Mouse (Mus musculus): ENCODE measurements at regions not wholly inside any gene's neighbourhood (a gene's known extent, or its start where the extent isn't known, plus 50 kb on each side); places are given as distances from the start of the nearest gene placed in this dataset.

DNA sequence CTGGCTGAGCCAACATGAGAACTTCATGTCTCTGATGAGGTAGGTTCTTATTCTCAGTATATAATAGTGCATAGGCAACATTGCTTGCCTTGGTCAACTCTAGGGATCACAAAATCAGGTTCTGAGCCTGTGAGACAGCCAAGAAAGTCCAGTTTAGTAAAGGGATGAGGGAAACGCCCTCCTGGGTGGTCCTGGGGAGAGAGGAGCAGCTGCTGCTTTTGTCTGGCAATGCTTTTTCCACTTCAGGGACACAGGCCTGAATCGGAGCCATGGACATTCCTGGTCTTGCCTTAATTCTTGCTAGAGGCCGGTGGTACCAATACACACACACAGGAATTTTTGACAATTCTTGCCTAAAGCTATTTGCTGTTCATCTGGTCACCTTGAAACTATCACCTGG lies 169.8 kb downstream of the Plpp3 start:
- DNase-seq (ENCODE audit: low read depth in 1 of 2, low spot score in 2 of 2): no peak

DNA sequence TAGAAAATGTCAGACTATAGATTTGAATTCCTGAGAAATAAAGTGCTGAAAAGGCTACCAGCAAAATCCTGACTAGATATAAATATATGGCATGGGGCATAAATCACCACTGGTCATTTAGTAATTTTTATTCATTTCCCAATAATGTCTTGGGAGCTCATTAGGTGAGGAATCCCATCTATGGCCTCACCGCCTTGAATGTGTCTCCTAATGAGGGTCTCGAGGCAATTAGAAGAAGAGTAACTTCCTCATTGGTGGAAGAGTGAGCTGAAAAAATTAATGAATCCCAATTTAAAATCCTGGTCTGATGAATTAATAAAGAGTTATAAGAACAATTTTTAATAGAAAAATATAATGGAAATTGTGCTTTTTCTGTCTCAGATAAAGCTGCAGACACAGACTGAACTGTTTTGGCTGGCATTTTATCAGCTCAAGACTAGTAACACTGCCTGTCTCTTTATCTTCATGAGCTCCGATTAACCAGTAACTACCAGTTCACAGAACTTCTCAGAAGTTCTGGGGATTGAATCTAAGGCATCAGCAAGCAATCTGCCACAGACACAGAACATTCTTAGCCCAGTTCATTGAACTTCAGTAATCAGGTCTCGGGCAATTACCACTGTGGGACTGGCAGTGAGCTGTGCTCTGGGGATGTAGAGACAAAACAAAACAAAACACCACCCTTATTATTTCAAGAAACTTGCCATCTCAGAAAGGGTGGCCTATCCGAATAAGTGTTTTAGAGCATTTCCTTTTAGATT lies 170.7 kb downstream of the Plpp3 start:
- DNase-seq (ENCODE audit: low read depth in 1 of 2, low spot score in 2 of 2): no peak

DNA sequence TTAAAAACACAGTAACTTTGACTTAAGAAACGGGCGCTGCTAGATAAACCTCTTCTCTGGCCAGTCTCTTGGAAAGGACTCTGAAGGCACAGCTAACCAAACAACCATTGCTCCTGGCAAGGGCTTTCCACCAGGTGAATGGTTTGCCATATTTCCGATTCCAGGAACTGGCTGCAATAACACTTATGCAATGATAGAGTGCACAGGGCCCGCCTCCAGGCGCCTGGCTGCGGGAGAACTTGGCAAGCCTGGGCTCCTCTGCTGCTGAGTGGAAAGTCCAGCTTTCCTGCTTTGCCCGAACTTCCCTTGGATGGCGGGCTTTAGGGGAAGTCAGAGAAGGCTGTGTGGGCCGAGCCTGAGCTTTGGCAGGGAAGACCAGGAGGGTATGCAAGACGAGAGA lies 171.6 kb downstream of the Plpp3 start:
- no peak for DNase-seq (ENCODE audit: low read depth in 1 of 2, low spot score in 2 of 2)

DNA sequence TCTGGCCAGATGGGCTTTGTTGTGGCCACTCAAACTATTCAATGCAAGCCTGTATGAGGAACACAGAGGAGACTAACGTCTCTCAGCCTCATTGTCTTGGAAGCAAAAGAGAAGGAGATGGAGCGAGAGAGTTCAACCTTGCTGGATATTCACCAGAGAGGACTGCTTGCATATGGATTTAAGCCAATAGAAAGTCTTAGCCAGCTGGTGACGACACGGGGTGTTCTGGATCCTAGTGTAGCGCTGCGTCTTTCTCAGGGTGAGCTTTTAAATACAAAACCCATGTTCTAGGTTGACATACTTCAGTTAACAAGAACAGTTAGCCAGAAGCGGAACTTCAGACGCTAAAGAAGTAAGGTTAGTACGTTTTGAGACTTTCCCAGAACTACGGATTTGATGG lies 174.9 kb downstream of the Plpp3 start:
- DNase-seq (ENCODE audit: low read depth in 1 of 2, low spot score in 2 of 2): no peak

DNA sequence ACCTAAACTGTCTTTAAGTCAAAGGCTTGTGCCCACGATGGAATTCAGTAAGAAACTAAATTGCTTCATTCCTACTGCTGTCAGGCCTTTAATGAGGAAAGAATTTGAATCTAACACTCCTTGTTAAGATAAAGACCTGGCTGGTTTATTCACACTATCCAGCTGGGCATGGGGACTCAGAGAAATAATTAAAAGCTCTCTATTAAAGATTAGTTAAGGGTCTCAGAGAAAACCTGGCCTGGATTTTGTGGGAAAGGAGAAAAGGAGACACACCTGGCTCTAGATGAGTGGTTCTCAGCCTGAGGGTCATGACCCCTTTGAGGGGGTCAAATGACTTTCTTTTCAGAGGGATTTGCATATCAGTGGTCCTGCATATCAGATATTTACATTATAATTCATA lies 178.7 kb downstream of the Plpp3 start:
- DNase-seq (ENCODE audit: low read depth in 1 of 2, low spot score in 2 of 2): no peak

DNA sequence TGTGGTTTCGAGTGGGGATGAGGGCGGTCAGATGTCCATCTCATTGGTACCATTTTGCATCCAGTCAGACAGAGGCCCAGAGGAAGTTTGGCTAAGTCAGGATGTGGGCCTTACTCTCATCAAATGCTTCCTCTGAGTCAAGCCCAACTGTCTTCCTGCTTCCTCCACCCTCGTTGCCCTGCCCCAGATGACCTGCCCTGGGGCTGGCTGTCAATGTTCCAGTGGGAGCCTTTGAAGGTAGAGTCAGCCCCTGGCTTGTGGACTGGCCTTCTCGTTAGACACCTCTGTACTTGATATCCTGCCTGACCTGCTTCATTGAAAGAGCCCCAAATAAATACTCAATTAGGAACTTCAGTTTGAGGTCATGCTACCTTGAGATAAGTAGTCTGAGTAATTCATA lies 179.4 kb downstream of the Plpp3 start:
- DNase-seq (ENCODE audit: low read depth in 1 of 2, low spot score in 2 of 2): no peak

DNA sequence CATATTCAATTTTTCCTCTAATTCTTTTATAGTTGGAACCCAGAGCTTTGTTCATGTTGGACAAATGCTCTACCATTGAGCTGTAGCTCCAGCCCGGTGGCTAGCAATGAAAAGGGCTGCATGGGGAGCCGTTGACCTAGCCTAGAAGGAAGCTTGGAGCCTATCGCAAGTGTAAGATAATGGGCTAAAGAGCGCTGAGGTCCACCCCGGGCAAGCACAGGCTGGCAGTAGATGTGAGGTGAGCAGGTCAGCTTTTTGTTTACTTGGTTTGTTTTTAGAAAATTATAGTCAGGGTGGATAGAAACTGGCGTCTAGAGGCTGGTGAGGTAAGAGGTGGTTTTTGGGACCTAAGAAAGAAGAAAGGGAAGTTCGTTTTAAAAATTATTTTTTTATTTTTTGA lies 181.0 kb downstream of the Plpp3 start:
- DNase-seq (ENCODE audit: low read depth in 1 of 2, low spot score in 2 of 2): no peak

DNA sequence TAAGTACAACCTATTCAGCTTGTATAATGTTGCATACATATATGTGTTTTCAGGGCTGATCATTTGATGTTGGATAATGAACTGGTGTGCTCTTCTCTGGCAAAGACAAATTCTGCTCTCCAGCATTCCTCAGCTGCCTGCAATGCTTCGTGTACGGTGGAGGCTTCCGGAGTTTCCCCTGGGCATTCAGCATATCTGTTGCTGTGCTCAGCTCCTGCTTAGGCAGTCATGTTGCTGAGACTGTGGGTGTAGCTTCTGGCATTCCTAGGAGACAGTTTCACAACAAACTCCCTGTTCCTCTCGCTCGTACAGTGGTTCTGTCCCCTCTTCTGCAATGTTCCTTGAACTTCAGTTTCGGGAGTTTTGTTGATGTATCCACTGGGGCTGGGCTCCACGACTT lies 181.7 kb downstream of the Plpp3 start:
- no peak for DNase-seq (ENCODE audit: low read depth in 1 of 2, low spot score in 2 of 2)

DNA sequence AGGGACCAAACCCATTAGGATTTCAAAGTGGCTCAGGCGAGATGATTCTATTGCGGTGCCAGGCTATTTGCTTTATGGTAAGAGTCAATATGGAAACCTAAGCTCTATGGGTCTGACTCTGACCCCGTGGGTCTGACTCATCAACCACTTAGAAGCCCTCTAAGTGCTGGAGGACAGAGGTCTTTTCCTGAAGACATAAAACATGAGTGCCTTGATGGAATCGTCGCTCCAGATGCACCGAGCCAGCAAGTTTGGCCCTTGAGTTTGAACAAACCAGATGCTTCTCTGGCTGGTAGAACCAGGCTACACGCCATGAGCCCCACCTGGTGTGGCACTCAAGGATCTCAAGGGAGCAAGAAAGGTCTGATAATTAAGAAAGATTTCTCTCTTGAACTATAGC lies 184.1 kb downstream of the Plpp3 start:
- DNase-seq (ENCODE audit: low read depth in 1 of 2, low spot score in 2 of 2): no peak

DNA sequence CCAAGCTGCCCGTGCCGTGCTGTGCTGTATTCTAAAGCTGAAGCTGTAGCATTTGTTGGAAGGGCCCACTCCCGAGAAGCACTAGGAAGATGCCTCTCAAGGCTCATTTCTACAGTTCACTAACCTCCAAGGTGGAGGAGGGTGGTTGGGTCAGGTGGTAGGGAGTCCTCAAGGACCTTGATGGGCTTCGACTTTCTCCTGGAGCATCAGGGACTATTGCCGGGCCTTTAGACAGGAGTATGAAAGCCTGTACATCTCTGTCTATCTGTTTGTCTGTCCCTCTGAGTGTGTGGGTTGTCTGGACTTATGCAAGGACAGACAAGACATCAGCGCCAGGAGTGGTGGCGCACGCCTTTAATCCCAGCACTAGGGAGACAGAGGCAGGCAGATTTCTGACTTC lies 189.7 kb downstream of the Plpp3 start:
- DNase-seq (ENCODE audit: low read depth in 1 of 2, low spot score in 2 of 2): no peak

DNA sequence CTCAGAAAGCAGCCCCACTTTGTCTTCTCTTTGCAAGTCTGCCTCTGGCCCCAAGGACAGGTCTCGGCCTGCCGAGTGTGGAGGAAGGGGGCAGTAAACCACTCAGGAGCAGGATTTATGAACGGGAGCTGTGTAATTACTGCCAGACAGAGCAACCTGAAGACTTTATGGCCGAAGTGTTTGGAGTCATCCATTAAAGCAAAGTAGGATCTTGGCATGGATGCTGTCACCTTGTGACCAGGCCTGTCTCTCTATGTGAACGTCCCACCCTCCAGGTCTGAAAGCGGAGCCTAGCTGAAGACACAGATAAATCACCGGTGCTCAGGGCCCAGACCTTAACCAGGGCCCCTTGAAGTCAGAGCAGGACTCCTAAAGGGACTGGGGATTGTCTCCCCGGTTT lies 190.8 kb downstream of the Plpp3 start:
- DNase-seq (ENCODE audit: low read depth in 1 of 2, low spot score in 2 of 2): no peak

DNA sequence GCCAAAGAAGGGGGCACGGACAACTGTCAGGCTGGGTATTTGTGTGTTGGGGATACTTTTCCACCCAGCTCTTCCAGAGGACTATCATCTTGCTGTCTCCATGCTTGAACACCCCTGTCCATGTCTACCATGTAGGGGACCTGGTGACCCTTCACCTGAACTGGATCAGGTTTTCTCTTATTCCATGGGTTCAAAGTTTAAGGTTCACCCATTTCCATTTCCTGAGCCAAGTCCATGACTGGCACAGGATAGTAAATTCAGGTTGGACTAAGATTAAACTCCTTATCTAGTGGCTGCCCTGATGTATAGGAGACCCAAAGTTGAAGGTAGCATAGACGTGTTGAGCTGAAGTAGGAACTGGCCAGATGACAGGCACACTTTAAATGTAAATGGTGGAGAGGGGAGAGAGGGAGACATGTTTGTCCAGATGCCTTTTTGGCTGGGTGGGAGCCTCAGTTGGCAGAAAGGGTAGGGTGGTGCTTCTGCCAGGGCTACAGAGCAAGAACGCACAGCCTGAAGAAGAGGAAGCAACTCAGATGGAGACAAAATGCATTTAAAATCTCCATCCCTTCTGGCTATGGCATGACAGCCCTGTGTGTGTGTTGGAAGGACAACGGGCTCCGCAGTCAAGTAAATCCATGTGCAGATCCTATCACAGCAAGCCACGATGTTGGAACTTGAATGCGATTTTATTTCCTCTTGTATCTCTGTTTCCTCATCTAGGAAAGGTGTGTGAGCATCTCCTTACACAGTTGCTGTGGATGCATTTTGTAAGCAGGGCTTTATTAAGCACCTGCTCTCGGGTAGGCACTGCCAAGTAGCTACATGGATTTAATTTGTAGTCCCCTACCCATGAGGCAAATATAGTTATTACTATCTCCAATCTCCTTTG lies 192.4 kb downstream of the Plpp3 start:
- DNase-seq (ENCODE audit: low read depth in 1 of 2, low spot score in 2 of 2): no peak

DNA sequence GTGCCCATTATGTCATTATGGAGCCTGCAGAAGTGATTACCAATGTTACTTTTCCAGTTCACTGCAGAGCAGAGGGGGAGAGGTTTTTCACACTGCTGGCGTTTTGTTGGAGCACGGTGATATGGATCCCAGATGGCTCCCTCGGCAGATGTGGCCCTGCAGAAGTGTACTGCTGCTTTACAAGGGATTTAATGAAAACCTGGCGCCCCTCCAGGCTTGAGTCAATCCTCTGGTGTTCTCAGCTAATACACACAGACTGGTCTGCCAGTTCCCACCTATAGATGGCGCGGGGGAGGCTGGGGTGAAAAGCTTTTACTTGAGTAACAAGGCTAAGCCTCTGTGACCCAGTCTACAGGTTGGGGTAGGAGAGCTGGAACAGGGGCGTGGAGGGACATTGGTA lies 195.2 kb downstream of the Plpp3 start:
- DNase-seq (ENCODE audit: low read depth in 1 of 2, low spot score in 2 of 2): no peak

DNA sequence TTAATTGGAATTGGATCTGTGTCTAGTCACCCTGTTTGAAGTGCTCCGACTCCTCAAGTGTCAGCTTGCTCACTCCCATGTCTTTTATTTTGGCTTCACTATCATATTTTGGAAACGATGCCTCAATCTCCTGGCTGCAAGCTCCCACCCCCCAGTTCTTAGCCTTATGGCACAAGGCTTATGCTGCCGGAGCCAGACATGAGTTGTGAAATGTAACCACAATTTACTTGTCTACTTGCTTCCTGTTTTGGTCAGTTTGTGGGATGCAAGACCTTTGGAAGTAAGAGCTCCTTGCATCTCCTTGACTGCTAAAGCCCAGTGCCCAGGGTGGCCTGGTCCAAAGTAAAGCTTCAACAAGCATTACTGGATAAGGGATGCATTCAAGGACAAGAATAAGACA lies 195.8 kb downstream of the Plpp3 start:
- DNase-seq (ENCODE audit: low read depth in 1 of 2, low spot score in 2 of 2): no peak

DNA sequence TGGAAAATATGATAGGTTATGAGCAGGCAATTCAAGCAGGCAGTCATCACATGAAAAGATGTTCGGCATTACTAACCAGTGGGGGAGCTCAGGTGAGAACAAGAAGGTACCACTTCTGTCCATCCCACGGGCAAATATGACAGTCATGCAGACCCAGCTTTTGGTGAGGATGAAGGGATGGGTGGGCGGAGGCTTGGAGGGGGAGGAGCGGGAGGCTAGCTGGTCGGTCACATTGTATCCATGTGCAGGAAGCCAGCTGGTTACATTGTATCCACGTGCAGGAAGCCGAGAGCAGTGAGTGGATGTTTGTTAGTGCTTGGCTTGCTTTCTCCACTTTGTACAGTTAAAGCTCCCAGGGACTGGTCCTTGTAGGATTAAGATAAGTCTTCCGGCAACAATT lies 196.9 kb downstream of the Plpp3 start:
- DNase-seq (ENCODE audit: low read depth in 1 of 2, low spot score in 2 of 2): no peak

DNA sequence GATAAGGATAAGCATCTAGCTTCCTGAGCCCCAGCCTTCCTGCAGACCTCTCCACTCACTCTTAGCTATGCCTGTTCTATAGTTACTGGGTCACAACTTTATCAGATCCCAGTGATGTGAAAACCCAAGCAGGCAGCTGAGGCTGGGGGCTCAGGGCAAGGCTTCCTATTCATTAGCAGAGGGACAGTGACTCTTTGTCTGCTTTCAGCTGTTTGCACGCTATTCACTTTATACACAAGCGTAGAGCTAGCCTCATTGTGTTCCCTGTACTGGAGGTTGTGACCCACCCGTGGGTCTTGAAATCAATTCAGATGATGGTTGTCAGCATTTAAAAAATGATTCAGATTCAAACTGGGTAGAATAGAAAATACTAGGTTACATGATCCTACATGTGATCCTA lies 199.5 kb downstream of the Plpp3 start:
- no peak for DNase-seq (ENCODE audit: low read depth in 1 of 2, low spot score in 2 of 2)

DNA sequence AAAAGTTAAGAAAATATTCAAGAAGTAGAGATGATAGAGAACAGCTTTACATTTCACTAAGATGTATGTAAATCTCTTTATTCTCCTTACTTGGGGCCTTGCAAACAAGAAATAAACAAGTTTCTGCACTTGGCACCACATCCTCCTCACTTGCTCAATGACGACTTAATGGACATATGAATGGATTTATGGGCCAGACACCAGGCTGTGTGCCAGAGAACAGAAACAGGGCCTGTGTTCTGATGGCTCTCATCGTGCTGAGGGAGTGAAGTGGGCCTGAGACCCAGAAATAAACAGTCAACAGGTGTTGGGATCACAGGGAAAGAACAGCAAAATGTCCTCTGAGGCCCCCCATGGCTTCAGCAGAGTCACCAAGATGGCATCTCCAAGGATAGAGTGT lies 201.6 kb downstream of the Plpp3 start:
- no peak for DNase-seq (ENCODE audit: low read depth in 1 of 2, low spot score in 2 of 2)

DNA sequence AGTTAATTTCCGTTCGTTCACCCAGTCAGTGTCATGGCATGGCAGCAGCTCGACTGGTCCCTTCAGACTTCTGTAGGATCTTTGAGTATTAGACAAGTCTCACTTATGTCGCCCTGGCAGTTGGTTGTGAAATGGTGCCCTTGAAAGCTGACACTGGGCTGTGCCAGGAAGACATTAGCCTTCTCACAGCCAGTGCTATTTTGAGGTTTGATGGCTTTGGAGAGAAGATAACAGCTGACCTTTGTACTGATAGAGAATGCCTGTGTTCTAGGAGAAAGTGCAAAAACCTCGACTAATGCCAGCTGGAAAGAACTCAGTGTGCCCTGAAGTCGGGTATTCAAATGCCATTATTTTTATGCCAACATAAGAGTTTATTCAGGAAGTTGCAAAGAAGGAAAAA lies 207.3 kb downstream of the Plpp3 start:
- DNase-seq (ENCODE audit: low read depth in 1 of 2, low spot score in 2 of 2): no peak

DNA sequence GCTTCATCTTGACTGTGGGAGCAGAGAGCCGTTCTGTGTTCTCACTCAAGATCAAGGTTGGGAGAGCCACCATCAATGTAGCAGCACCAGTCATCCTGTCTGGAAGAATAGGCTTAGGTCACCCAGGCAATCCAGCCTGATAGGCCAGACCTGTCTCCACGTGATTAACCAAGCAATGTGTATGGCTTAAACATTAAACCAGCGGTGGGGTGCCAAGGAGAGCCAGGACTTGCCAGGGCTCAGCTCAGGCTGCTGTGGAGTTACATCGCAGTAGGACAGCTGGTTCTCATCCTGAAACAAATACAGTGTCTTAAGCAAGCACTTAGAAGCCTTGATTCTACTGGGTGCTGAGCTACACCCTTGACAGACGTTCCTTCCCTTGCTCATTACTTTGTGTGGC lies 207.9 kb downstream of the Plpp3 start:
- no peak for DNase-seq (ENCODE audit: low read depth in 1 of 2, low spot score in 2 of 2)

DNA sequence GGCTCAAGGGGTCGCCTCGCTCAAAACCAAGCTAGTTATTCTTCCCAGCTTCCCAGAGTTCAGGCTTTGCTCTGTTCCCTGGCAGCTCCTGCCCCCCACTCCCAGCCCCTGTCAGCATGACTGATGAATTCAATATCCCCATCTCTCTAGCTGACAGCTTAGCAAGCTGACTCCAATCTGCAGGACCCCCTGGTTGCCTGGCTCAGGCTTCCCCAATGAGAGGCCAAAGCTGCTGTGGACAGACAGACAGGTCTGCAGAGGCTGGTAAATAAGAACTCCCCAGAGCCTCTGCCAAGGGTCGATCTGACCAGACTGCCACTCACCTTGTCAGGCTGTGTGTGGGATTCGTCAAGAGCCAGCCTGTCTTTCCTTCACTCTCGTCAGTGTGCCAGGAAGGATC lies 219.4 kb downstream of the Plpp3 start:
- no peak for DNase-seq (ENCODE audit: low read depth in 1 of 2, low spot score in 2 of 2)

DNA sequence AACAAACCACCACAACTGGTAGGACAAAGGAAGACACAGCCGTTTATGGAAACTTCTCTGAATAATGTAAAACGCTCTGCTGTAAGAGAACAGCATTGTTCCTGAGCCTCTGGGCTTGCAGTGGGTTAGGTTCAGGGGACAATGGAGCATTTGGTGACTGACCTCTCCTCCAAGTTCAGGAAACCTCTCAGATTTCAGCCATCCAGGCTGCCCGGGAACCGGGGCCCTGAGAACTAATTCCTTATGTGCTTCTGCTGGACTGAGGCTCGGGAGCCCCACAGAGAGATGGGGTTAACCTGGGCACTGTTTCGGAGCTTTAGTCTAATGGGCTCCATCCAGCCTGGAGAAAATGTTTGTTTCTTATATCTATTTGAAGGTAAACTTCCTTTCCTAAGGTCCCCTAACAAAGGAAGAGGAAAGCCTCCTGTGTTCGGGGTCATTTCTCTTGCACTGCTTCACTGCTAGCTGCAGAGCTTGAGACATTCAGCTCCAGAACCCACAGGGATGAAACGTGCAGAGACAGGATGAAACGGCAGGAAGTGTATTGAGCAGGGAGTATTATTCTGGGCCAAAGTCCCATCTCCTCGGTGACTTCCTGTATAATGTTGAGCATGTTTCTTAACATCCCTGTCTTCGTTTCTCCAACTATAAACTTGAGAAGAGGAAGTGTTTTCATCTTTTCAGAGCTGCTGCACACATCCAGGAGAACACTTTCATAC lies 220.5 kb downstream of the Plpp3 start:
- no peak for DNase-seq (ENCODE audit: low read depth in 1 of 2, low spot score in 2 of 2)

DNA sequence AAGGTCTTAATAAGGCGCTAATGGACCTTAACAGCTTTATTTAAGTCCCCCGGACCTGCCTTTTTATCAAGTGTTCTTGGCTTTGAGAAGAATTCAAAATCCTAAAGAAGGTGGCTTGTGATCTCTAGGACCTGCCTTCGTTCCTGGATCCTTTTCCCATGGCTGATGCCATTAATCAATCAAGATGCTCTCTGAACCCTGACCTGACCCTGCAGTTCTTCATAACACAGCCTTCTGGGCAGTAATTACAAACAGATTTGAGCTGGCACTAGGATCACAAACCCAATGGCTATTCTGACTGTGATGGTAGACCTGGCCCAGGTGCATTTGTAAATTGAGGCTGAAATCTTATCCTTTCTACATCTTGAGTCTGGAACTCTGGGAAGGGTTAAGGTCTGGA lies 227.7 kb downstream of the Plpp3 start:
- DNase-seq (ENCODE audit: low read depth in 1 of 2, low spot score in 2 of 2): no peak
